Mouse (Mus musculus) lung, adult 2 months (tissue): Measurements from ENCODE around the gene Rab35.

Source experiments
- CTCF ChIP-seq: fragments of 200-500 bp; IDR thresholded peaks from 2 replicates; pipeline ENCODE4 v1.5.1; 2011; ENCODE audit warnings: mild to moderate bottlenecking, low read length, control low read depth; ENCODE audit not compliant: insufficient read depth
- POLR2A ChIP-seq: fragments of 200-500 bp; IDR thresholded peaks from 2 replicates; pipeline ENCODE4 v1.6.1; 2011; ENCODE audit warnings: low read depth, mild to moderate bottlenecking, control low read depth, low read length, borderline replicate concordance; ENCODE audit errors: extremely low read depth

- TF ChIP-seq CTCF: no peak
- no peak for TF ChIP-seq POLR2A
Measured at GRCm38 (mm10) chr5:115613332-115613731, 18.4 kb upstream of the Rab35 start.
